Mouse (Mus musculus) intestine, embryonic 16.5 days (tissue): ENCODE data around the gene Olfr1262. TPM values are rescaled to one million over a fixed set of nuclear protein-coding genes. Genes with fewer than 3 reads are reported as not detected.

Source experiments
- ATAC-seq: fragments of 200-750 bp; cut with Nextera tagmentation; 2 replicates; pipeline ENCODE4 v1.8.0; 2017; ENCODE audit warnings: moderate TSS enrichment, moderate library complexity
- H3K27ac ChIP-seq: fragments of 300-500 bp; sonication (generic); 2 replicates; pipeline ENCODE4 v1.5.1; 2014; ENCODE audit warnings: mild to moderate bottlenecking, low read length
- H3K27me3 ChIP-seq: fragments of 300-500 bp; sonication (generic); replicated peaks from 2 replicates; pipeline ENCODE4 v1.6.1; 2014; ENCODE audit warnings: low read length, control low read depth, mixed read lengths; ENCODE audit not compliant: control insufficient read depth, insufficient read depth
- H3K36me3 ChIP-seq: fragments of 300-500 bp; sonication (generic); 2 replicates; pipeline ENCODE4 v1.6.1; 2014; ENCODE audit warnings: low read length, control low read depth; ENCODE audit not compliant: control insufficient read depth, insufficient read depth
- H3K4me1 ChIP-seq: fragments of 300-500 bp; sonication (generic); 2 replicates; pipeline ENCODE4 v1.6.1; 2014; ENCODE audit warnings: low read length, control low read depth, mixed read lengths; ENCODE audit not compliant: control insufficient read depth, insufficient read depth
- H3K4me2 ChIP-seq: fragments of 300-500 bp; sonication (generic); 2 replicates; pipeline ENCODE4 v1.6.1; 2014; ENCODE audit warnings: low read depth, low read length, control low read depth
- H3K4me3 ChIP-seq: fragments of 300-500 bp; sonication (generic); 2 replicates; pipeline ENCODE4 v1.5.1; 2014; ENCODE audit warnings: mild to moderate bottlenecking, low read length
- H3K9ac ChIP-seq: fragments of 300-500 bp; sonication (generic); 2 replicates; pipeline ENCODE4 v1.6.1; 2014; ENCODE audit warnings: low read depth, low read length
- H3K9me3 ChIP-seq: fragments of 300-500 bp; sonication (generic); 2 replicates; pipeline ENCODE4 v1.6.1; 2016; ENCODE audit warnings: low read length, control low read depth; ENCODE audit not compliant: control insufficient read depth
- WGBS: fragments of 180-500 bp; shearing (Covaris S2); extraction: QIAGEN DNeasy Blood & Tissue Kit; methylation state at CpG from one replicate; pipeline ENCODE4 v1.1.7; 2014; 5-methylcytosine and 5-hydroxymethylcytosine counted together
- polyA plus RNA-seq: library from polyadenylated mRNA; unstranded; fragments of >200 nt; fragmentation: Nextera tagmentation; extraction: Ambion mirVana; gene quantifications from 2 replicates; pipeline ENCODE4 v1.2.1, GENCODE M21; 2015

Olfr1262 gene
- not detected in 2 replicates for polyA plus RNA-seq

DNA sequence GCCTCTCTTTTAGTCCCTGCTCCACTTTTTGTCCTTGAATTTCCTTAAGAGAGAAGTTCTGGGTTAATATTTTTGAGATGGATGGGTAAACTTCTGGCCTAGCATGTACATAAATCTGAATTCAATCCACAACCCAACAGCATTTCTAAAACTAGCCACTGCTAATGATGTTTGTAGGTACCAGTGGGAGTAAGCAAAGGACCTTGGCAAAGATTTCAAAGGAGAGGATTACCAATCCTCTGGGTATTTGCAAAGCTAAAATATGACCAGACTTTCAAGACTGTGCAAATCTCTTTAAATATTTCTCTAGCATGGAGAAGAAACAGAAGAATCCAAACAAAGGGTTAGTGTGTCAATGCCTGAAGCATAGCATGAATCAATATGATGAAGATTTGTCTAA, at the start of gene Olfr1262:
Gene Olfr1262, plus strand, starts transcription at position 301 of the 400 bp plus-strand sequence.
- Histone ChIP-seq H3K9me3 (no peaks in the 10 kb centered on the region), H3K4me2 (no peak within 1 kb of the TSS), H3K27me3 (no peaks in the 10 kb centered on the region), H3K4me3 (no peak within 1 kb of the TSS), H3K4me1 (no peaks in the 10 kb centered on the region), H3K36me3 (no peaks in the 10 kb centered on the region), H3K27ac (no peak within 1 kb of the TSS), H3K9ac (no peak within 1 kb of the TSS)
- no peak for ATAC-seq

- Histone ChIP-seq H3K36me3 (no peaks in the 10 kb centered on the region), H3K4me3 (no peak within 1 kb of the TSS), H3K27ac (no peak within 1 kb of the TSS), H3K9me3 (no peaks in the 10 kb centered on the region), H3K9ac (no peak within 1 kb of the TSS), H3K4me1 (no peaks in the 10 kb centered on the region), H3K4me2 (no peak within 1 kb of the TSS), H3K27me3 (no peaks in the 10 kb centered on the region)
- no peak for ATAC-seq
- WGBS, result 49% methylated on average over 2 of the region's 2 CpGs
Measured at GRCm38 (mm10) chr2:89974184-89974583, 25.8 kb upstream of the Olfr1262 start, which contains the start of gene Olfr1260. Olfr1260 (plus strand) TSS chr2:89974340.

GRCm38 (mm10) chr2:89977709-89978108, 22.2 kb upstream of the Olfr1262 start:
- H3K9me3 ChIP-seq, result no peaks in the 10 kb centered on the region
- H3K4me3 ChIP-seq, result no peak overlapping the region
- no peak overlapping the region for H3K9ac ChIP-seq
- H3K4me1 ChIP-seq, result no peaks in the 10 kb centered on the region
- 82% methylated on average over 2 of the region's 2 CpGs for WGBS
- no peaks in the 10 kb centered on the region for H3K36me3 ChIP-seq
- H3K27ac ChIP-seq, result no peak overlapping the region
- H3K27me3 ChIP-seq, result no peaks in the 10 kb centered on the region
- no peak for ATAC-seq
- H3K4me2 ChIP-seq, result no peak overlapping the region

GRCm38 (mm10) chr2:89990921-89991320, 9.0 kb upstream of the Olfr1262 start, which contains the start of gene Olfr1261:
Olfr1261 (plus strand) TSS chr2:89991221.
- no peak within 1 kb of the TSS for H3K9ac ChIP-seq
- H3K4me1 ChIP-seq, result no peaks in the 10 kb centered on the region
- ATAC-seq, result no peak
- no peaks in the 10 kb centered on the region for H3K27me3 ChIP-seq
- no peak within 1 kb of the TSS for H3K4me3 ChIP-seq
- H3K4me2 ChIP-seq, result no peak within 1 kb of the TSS
- no peaks in the 10 kb centered on the region for H3K9me3 ChIP-seq
- no peaks in the 10 kb centered on the region for H3K36me3 ChIP-seq
- no peak within 1 kb of the TSS for H3K27ac ChIP-seq

DNA sequence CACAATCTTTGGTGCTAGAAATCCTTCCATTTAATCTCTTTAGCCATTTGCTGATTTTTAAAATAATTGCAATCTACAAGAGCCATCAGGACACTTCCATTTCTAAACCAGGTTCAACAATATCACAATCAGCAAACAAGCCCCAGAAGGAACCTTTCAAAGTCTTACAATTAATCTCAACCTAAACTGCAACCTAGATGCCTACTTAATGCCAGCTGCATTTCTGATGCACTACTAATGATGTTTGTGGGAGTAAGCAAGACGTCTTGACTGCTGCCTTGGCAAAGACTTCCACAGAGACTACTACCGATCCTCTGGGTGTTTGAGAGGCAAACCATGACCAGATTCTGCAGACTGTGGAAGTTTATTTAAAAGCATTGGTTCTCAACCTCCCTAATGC, 11.9 kb downstream of the Olfr1262 start, which contains the start of gene Olfr1263:
Gene Olfr1263, plus strand, starts transcription at position 301 of the 400 bp plus-strand sequence.
- no peak within 1 kb of the TSS for H3K4me3 ChIP-seq
- no peaks in the 10 kb centered on the region for H3K36me3 ChIP-seq
- 82% methylated on average over 2 of the region's 2 CpGs for WGBS
- no peaks in the 10 kb centered on the region for H3K4me1 ChIP-seq
- ATAC-seq, result no peak
- H3K9me3 ChIP-seq, result no peaks in the 10 kb centered on the region
- no peak within 1 kb of the TSS for H3K9ac ChIP-seq
- no peaks in the 10 kb centered on the region for H3K27me3 ChIP-seq
- no peak within 1 kb of the TSS for H3K4me2 ChIP-seq
- no peak within 1 kb of the TSS for H3K27ac ChIP-seq

DNA sequence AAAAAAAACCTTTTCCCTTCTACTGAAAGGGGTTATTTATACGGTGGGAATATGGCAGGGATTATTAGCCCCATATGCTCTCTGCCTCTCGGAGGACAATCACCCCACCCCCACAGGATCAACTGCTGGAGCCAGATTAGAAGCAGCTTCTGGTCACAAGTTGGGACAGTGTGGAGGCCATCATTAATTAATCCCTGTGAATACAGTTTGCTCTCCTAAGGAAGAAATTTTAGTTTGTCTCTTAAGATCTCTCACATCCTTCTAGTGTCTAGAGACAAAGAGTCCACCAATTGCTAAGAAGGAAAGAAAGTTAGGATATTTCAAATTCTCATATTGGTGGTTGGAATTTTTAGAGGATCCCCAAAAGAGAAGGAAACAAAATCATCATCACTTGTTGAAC, 25.5 kb downstream of the Olfr1262 start, which contains the start of gene Olfr1264:
Gene Olfr1264, minus strand, starts transcription at position 101 of the 400 bp plus-strand sequence.
- Histone ChIP-seq H3K9me3 (no peaks in the 10 kb centered on the region), H3K27me3 (no peaks in the 10 kb centered on the region), H3K9ac (no peak within 1 kb of the TSS), H3K27ac (no peak within 1 kb of the TSS), H3K4me3 (no peak within 1 kb of the TSS), H3K36me3 (no peaks in the 10 kb centered on the region), H3K4me2 (no peak within 1 kb of the TSS), H3K4me1 (no peaks in the 10 kb centered on the region)
- 66% methylated on average over 2 of the region's 2 CpGs for WGBS
- ATAC-seq, result no peak

DNA sequence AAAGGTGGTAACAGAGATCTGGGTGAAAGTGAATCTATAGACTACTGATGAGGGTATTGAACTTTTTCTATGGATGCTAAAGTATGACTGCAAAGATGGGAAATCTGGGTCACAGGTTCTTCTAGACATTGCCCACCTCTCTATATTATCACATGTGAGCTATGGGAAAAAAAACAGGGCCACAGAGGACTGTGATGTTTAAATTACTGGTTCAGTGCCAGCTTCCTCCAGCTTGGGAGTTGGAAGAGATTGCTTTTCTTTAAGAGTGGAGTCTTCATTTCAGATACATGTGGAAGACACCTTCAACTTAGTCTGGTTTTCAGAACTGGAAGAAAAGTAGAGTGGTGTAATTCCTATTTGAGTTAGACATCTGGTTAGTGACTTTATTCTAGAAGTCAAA, 35.1 kb downstream of the Olfr1262 start, which contains the start of gene Olfr1265:
Gene Olfr1265, plus strand, starts transcription at position 301 of the 400 bp plus-strand sequence.
- H3K27ac ChIP-seq, result no peak within 1 kb of the TSS

More for the DNA sequence above, 35.1 kb downstream of the Olfr1262 start, which contains the start of gene Olfr1265:
- H3K4me2 ChIP-seq, result no peak within 1 kb of the TSS
- no peak within 1 kb of the TSS for H3K4me3 ChIP-seq
- no peak within 1 kb of the TSS for H3K9ac ChIP-seq
- H3K36me3 ChIP-seq, result no peaks in the 10 kb centered on the region
- H3K9me3 ChIP-seq, result no peaks in the 10 kb centered on the region
- ATAC-seq, result no peak
- H3K27me3 ChIP-seq, result no peaks in the 10 kb centered on the region
- no peaks in the 10 kb centered on the region for H3K4me1 ChIP-seq

Other genes starting within 250 kb of the Olfr1262 start
- not detected in 2 replicates for gene Olfr1253, start 243.1 kb upstream of the Olfr1262 start, polyA plus RNA-seq
- gene Olfr1254, start 206.5 kb upstream of the Olfr1262 start, polyA plus RNA-seq, result not detected in 2 replicates
- not detected in 2 replicates for gene Olfr1255, start 188.1 kb upstream of the Olfr1262 start, polyA plus RNA-seq
- not detected in 2 replicates for gene Olfr1256, start 158.6 kb upstream of the Olfr1262 start, polyA plus RNA-seq
- not detected in 2 replicates for gene Olfr48, start 151.9 kb upstream of the Olfr1262 start, polyA plus RNA-seq
- not detected in 2 replicates for gene Olfr1257, start 121.7 kb upstream of the Olfr1262 start, polyA plus RNA-seq
- gene Olfr1258, start 72.8 kb upstream of the Olfr1262 start, polyA plus RNA-seq, result not detected in 2 replicates
- not detected in 2 replicates for gene Olfr1259, start 51.5 kb upstream of the Olfr1262 start, polyA plus RNA-seq
- not detected in 2 replicates for gene Olfr1260, start 25.8 kb upstream of the Olfr1262 start, polyA plus RNA-seq
- gene Olfr1261, start 8.9 kb upstream of the Olfr1262 start, polyA plus RNA-seq, result not detected in 2 replicates
- not detected in 2 replicates for gene Olfr1263, start 12.0 kb downstream of the Olfr1262 start, polyA plus RNA-seq
- not detected in 2 replicates for gene Olfr1264, start 25.4 kb downstream of the Olfr1262 start, polyA plus RNA-seq
- gene Olfr1265, start 35.2 kb downstream of the Olfr1262 start, polyA plus RNA-seq, result not detected in 2 replicates
- gene Olfr140, start 63.4 kb downstream of the Olfr1262 start, polyA plus RNA-seq, result not detected in 2 replicates
- gene Olfr1269, start 121.3 kb downstream of the Olfr1262 start, polyA plus RNA-seq, result not detected in 2 replicates
- not detected in 2 replicates for gene Olfr32, start 142.2 kb downstream of the Olfr1262 start, polyA plus RNA-seq
- gene Olfr1270, start 152.9 kb downstream of the Olfr1262 start, polyA plus RNA-seq, result not detected in 2 replicates
- not detected in 2 replicates for gene Olfr1506, start 224.3 kb downstream of the Olfr1262 start, polyA plus RNA-seq